Mouse (Mus musculus) CH12.LX (cell line): ENCODE results near the gene Acp1. TPM values are rescaled to one million over a fixed set of nuclear protein-coding genes. Genes with fewer than 3 reads are reported as not detected.

Source experiments
- DNase-seq: peaks from one replicate; pipeline ENCODE4 v3.0.0-alpha.2; 2013; ENCODE audit errors: extremely low read depth
- H3K27ac ChIP-seq: 2 replicates; pipeline ENCODE4 v1.5.1; 2012; ENCODE audit warnings: low read depth, mild to moderate bottlenecking, control low read depth, moderate library complexity; ENCODE audit not compliant: insufficient read depth
- H3K27me3 ChIP-seq: replicated peaks from 2 replicates; pipeline ENCODE3; 2012; ENCODE audit warnings: inconsistent platforms
- H3K36me3 ChIP-seq, 2 experiments: replicated peaks in 1 of 2; 2 replicates each; pipeline versions ENCODE3 to v1.6.1; 2012; ENCODE audit warnings: inconsistent platforms in 1 of 2, low read length in 1 of 2, mild to moderate bottlenecking in 1 of 2, mixed read lengths in 1 of 2, moderate library complexity in 1 of 2; ENCODE audit not compliant: control insufficient read depth in 1 of 2, insufficient read depth in 1 of 2
- H3K4me1 ChIP-seq, 2 experiments: 2 replicates each; pipeline ENCODE4 v1.6.1; 2012; ENCODE audit warnings: inconsistent platforms in 1 of 2, moderate library complexity in 1 of 2; ENCODE audit not compliant: insufficient read depth in 2 of 2, control insufficient read depth in 1 of 2
- H3K4me2 ChIP-seq: 2 replicates; pipeline ENCODE4 v1.6.1; 2012; ENCODE audit warnings: low read depth, mild to moderate bottlenecking, control low read depth; ENCODE audit not compliant: poor library complexity, insufficient read depth, severe bottlenecking
- H3K4me3 ChIP-seq, 3 experiments: fragments of 150-350 bp in 1 of 3; sonication (generic) in 1 of 3; replicated peaks in 1 of 3; 2 replicates each; pipeline versions ENCODE3 to v1.5.1; 2011 to 2012; ENCODE audit warnings: low read depth in 2 of 3, low read length in 2 of 3, mild to moderate bottlenecking in 2 of 3, moderate library complexity in 2 of 3, control low read depth in 1 of 3, improper control_type of control experiment in 1 of 3, inconsistent platforms in 1 of 3, mixed read lengths in 1 of 3; ENCODE audit not compliant: poor library complexity in 1 of 3
- H3K79me2 ChIP-seq: replicated peaks from 2 replicates; pipeline ENCODE4 v1.6.1; 2012; ENCODE audit warnings: mild to moderate bottlenecking, moderate library complexity; ENCODE audit not compliant: control insufficient read depth, poor library complexity, insufficient read depth, severe bottlenecking; ENCODE audit errors: extremely low read depth
- H3K9ac ChIP-seq: 2 replicates; pipeline ENCODE4 v1.6.1; 2012; ENCODE audit warnings: low read depth, mild to moderate bottlenecking, control low read depth, moderate library complexity; ENCODE audit not compliant: insufficient read depth
- H3K9me3 ChIP-seq: replicated peaks from 2 replicates; pipeline ENCODE3; 2012; ENCODE audit warnings: low read length, inconsistent platforms, mixed read lengths
- CHD2 ChIP-seq: IDR thresholded peaks from 2 replicates; pipeline ENCODE4 v1.6.1; 2011; ENCODE audit warnings: low read length, improper control_type of control experiment
- GABPA ChIP-seq: IDR thresholded peaks from 2 replicates; pipeline ENCODE4 v1.6.1; 2012; ENCODE audit warnings: low read depth, low read length, improper control_type of control experiment, inconsistent platforms; ENCODE audit not compliant: insufficient replicate concordance
- HCFC1 ChIP-seq: IDR thresholded peaks from 2 replicates; pipeline ENCODE4 v1.6.1; 2012; ENCODE audit warnings: low read depth, mild to moderate bottlenecking, inconsistent platforms, low read length, improper control_type of control experiment
- IRF4 ChIP-seq: IDR thresholded peaks from 2 replicates; pipeline ENCODE4 v1.6.1; 2014; ENCODE audit warnings: low read depth, mild to moderate bottlenecking, inconsistent platforms, low read length, improper control_type of control experiment
- JUND ChIP-seq: conservative IDR thresholded peaks from 2 replicates; pipeline ENCODE4 v1.6.1; 2011; ENCODE audit warnings: low read depth, low read length, improper control_type of control experiment
- KAT2A ChIP-seq: IDR thresholded peaks from 2 replicates; pipeline ENCODE4 v1.6.1; 2012; ENCODE audit warnings: low read length, improper control_type of control experiment, inconsistent platforms; ENCODE audit not compliant: insufficient replicate concordance
- MAX ChIP-seq: IDR thresholded peaks from 2 replicates; pipeline ENCODE4 v1.6.1; 2011; ENCODE audit warnings: low read length, improper control_type of control experiment
- MAZ ChIP-seq: IDR thresholded peaks from 2 replicates; pipeline ENCODE4 v1.6.1; 2012; ENCODE audit warnings: low read depth, mild to moderate bottlenecking, inconsistent platforms, low read length, improper control_type of control experiment, moderate library complexity
- MXI1 ChIP-seq: IDR thresholded peaks from 2 replicates; pipeline ENCODE4 v1.6.1; 2011; ENCODE audit warnings: mild to moderate bottlenecking, low read depth, low read length, improper control_type of control experiment
- MYC ChIP-seq: IDR thresholded peaks from 2 replicates; pipeline ENCODE4 v1.6.1; 2011; ENCODE audit warnings: low read depth, mild to moderate bottlenecking, improper control_type of control experiment, low read length
- NELFE ChIP-seq: IDR thresholded peaks from 2 replicates; pipeline ENCODE4 v1.6.1; 2011; ENCODE audit warnings: low read depth, low read length, improper control_type of control experiment
- PAX5 ChIP-seq: IDR thresholded peaks from 2 replicates; pipeline ENCODE4 v1.6.1; 2012; ENCODE audit warnings: low read length, inconsistent platforms, mixed read lengths
- RAD21 ChIP-seq: IDR thresholded peaks from 2 replicates; pipeline ENCODE4 v1.6.1; 2011; ENCODE audit warnings: low read depth, mild to moderate bottlenecking, low read length, improper control_type of control experiment, moderate library complexity
- RCOR1 ChIP-seq: conservative IDR thresholded peaks from 2 replicates; pipeline ENCODE4 v1.6.1; 2012; ENCODE audit warnings: low read depth, mild to moderate bottlenecking, inconsistent platforms, low read length, improper control_type of control experiment
- SMC3 ChIP-seq: IDR thresholded peaks from 2 replicates; pipeline ENCODE4 v1.6.1; 2011; ENCODE audit warnings: low read depth, low read length, improper control_type of control experiment
- TBP ChIP-seq: conservative IDR thresholded peaks from 2 replicates; pipeline ENCODE4 v1.6.1; 2011; ENCODE audit warnings: low read depth, low read length, improper control_type of control experiment
- dilution Hi-C: fragments of 300-500 bp; cut with MboI; formaldehyde crosslinking; loops from 2 replicates; pipeline ENCODE4 v1.14.3; 2020; ENCODE audit warnings: low sequenced_read_pairs; ENCODE audit not compliant: extremely low pct_unique_long_range_greater_than_20kb, extremely low pct_ligation_motif_present
- in situ Hi-C: fragments of 300-500 bp; cut with MboI; formaldehyde crosslinking; loops from 3 replicates; pipeline ENCODE4 v1.14.3; 2019; ENCODE audit warnings: low sequenced_read_pairs, low pct_ligation_motif_present, low pct_unique_long_range_greater_than_20kb, mixed read lengths
- polyA plus RNA-seq: library from polyadenylated mRNA; unstranded; fragments of >175 nt; gene quantifications from 2 replicates; pipeline ENCODE4 v1.2.1, GENCODE M21; 2012; ENCODE audit warnings: low read depth; ENCODE audit not compliant: insufficient read length
- total RNA-seq, 2 experiments: library from RNA; depleted of rRNA; stranded (reverse); fragments of 300-350 nt in 1 of 2; fragments of >200 nt in 1 of 2; gene quantifications; 2 replicates each; pipeline ENCODE4 v1.2.3; 2012 to 2014

Acp1 gene
- total and polyA plus RNA-seq, 3 experiments, result 85.5 to 198 (median 131) TPM

DNA sequence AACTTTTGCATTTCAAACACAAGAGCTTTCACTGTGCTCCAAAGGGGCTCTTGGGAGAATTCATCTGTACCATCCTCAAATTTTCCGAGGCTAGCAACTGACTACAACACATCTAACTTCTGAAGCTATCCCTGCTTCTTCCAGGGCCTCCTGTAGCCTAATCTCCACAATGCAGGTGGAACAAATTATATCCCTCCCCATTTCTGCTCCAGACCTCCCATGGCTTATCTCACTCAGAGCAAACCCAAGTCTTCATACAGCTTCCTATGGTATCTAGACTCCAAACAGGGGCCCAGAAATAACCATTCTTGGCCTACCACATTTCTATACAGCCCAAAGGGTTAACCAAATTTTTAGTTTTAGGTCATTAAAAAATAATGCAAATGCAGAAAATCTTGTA, 2.7 kb downstream of the Acp1 start:
- Histone ChIP-seq H3K27me3 (peaks cover 13% of the 10 kb centered on the region), H3K4me3 (no peak overlapping the region), H3K4me1 (peaks cover 3 to 43% of the 10 kb centered on the region in 2 experiments; a peak in 3 of 4 replicates), H3K79me2 (peaks cover 31% of the 10 kb centered on the region), H3K9ac (no peak overlapping the region), H3K36me3 (peaks cover 11 to 38% of the 10 kb centered on the region in 2 experiments), H3K4me2 (no peak overlapping the region), H3K27ac (no peak overlapping the region), H3K9me3 (no peaks in the 10 kb centered on the region)
- in situ Hi-C loops, result no loop called here
- TF ChIP-seq RAD21 (no peak), CHD2 (no peak), KAT2A (no peak), MAX (no peak), MXI1 (no peak), RCOR1 (no peak), SMC3 (no peak)
- DNase-seq, result no peak
- dilution Hi-C loops, result no loop called here

- in situ Hi-C loops (no loop called here), dilution Hi-C loops (no loop called here)
- Histone ChIP-seq H3K27me3 (no peaks in the 10 kb centered on the region), H3K36me3 (peaks cover 15 to 48% of the 10 kb centered on the region in 2 experiments), H3K9ac (no peak overlapping the region), H3K4me3 (no peak overlapping the region), H3K27ac (no peak overlapping the region), H3K4me1 (peaks cover 0 to 2% of the 10 kb centered on the region in 2 experiments; a peak in 1 of 4 replicates), H3K9me3 (no peaks in the 10 kb centered on the region), H3K4me2 (no peak overlapping the region), H3K79me2 (peaks cover 3% of the 10 kb centered on the region; the same call in 1 of the 2 replicates)
- no peak for DNase-seq
- TF ChIP-seq HCFC1, result no peak
- no peak for TF ChIP-seq MYC
- no peak for TF ChIP-seq NELFE
- TF ChIP-seq TBP, result no peak
- no peak for TF ChIP-seq PAX5
- no peak for TF ChIP-seq JUND
- TF ChIP-seq MAZ, result no peak
- no peak for TF ChIP-seq IRF4
- TF ChIP-seq GABPA, result no peak
Observed at GRCm38 (mm10) chr12:30897039-30897438, 14.3 kb downstream of the Acp1 start.
